Mouse (Mus musculus): ENCODE results near the gene Cmtm1. TPM values are rescaled to one million over a fixed set of nuclear protein-coding genes. Genes with fewer than 3 reads are reported as not detected.
A peak's percentile ranks its signal among the peaks of the same experiment; 100 is the strongest.

Gene Cmtm1
- total RNA-seq, 1 experiment = not detected

- TF ChIP-seq ZC3H11A (IDR thresholded peaks at IDR 0.05; ENCODE audit: borderline replicate concordance, low read depth, low read length) (no peak), CHD2 (IDR thresholded peaks at IDR 0.05; ENCODE audit: low read depth, low read length) (no peak), MAFK (IDR thresholded peaks at IDR 0.05; ENCODE audit: insufficient read depth, low read depth, low read length) (no peak), ZNF384 (IDR thresholded peaks at IDR 0.05; ENCODE audit: low read depth, low read length) (no peak)
- in situ Hi-C loops (cut with MboI; ENCODE audit: low sequenced_read_pairs in 2 of 2, unreplicated experiment in 2 of 2) = no loop called here
- H3K27ac ChIP-seq (ENCODE audit: insufficient read depth, low read depth, low read length, poor library complexity, severe bottlenecking) = no peak overlapping the region
- H3K9ac ChIP-seq (ENCODE audit: insufficient read depth, low read depth, low read length, poor library complexity, severe bottlenecking) = no peak overlapping the region
- H3K36me3 ChIP-seq (ENCODE audit: control insufficient read depth, insufficient read depth, low read length, poor library complexity, severe bottlenecking) = peaks cover 18% of the 10 kb centered on the region
- peaks cover 2 to 12% of the 10 kb centered on the region in 2 experiments; a peak in 2 of 4 replicates for H3K4me1 ChIP-seq (ENCODE audit: control insufficient read depth in 2 of 2, insufficient read depth in 2 of 2, low read length in 2 of 2, poor library complexity in 1 of 2)
- DNase-seq (ENCODE audit: low read depth, low spot score) = no peak
- H3K9me3 ChIP-seq (ENCODE audit: control insufficient read depth, insufficient read depth, low read depth, low read length) = no peaks in the 10 kb centered on the region
- no peak overlapping the region for H3K4me3 ChIP-seq (ENCODE audit: insufficient read depth in 1 of 2, low read depth in 1 of 2, low read length in 2 of 2, poor library complexity in 1 of 2, severe bottlenecking in 1 of 2)
Measured at GRCm38 (mm10) chr8:104350047-104350446, 40.1 kb upstream of the Cmtm1 start.

DNA sequence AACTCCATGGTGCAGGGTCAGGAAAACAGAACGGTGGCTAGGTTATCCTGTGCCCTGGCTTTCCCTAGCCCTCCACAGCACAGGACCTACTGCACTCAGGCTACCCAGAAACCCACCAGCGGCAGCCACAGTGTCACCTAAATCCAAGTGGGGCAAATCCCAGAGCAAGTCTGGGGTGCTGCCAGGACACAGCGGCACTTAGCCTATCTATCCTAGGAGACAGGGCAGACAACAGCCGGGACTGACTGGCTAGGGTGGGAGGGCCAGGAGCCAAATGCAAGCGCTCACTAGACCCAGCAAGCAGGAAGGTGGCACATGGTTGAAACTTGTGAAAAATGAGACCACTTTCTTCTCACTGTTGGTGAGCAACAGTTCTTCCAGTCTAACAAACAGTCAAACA lies 39.0 kb upstream of the Cmtm1 start:
- H3K4me1 ChIP-seq (ENCODE audit: control insufficient read depth in 2 of 2, insufficient read depth in 2 of 2, low read length in 2 of 2, poor library complexity in 1 of 2) = peaks cover 2 to 12% of the 10 kb centered on the region in 2 experiments; a peak in 2 of 4 replicates
- in situ Hi-C loops (cut with MboI; ENCODE audit: low sequenced_read_pairs in 2 of 2, unreplicated experiment in 2 of 2) = no loop called here
- H3K9ac ChIP-seq (ENCODE audit: insufficient read depth, low read depth, low read length, poor library complexity, severe bottlenecking) = no peak overlapping the region
- no peak for DNase-seq (ENCODE audit: low read depth, low spot score)
- no peak overlapping the region for H3K4me3 ChIP-seq (ENCODE audit: insufficient read depth in 1 of 2, low read depth in 1 of 2, low read length in 2 of 2, poor library complexity in 1 of 2, severe bottlenecking in 1 of 2)
- no peak overlapping the region for H3K27ac ChIP-seq (ENCODE audit: insufficient read depth, low read depth, low read length, poor library complexity, severe bottlenecking)
- no peaks in the 10 kb centered on the region for H3K9me3 ChIP-seq (ENCODE audit: control insufficient read depth, insufficient read depth, low read depth, low read length)
- TF ChIP-seq CHD2 (IDR thresholded peaks at IDR 0.05; ENCODE audit: low read depth, low read length) (no peak), HCFC1 (IDR thresholded peaks at IDR 0.05; ENCODE audit: borderline replicate concordance, insufficient read depth, low read length) (no peak), ZNF384 (IDR thresholded peaks at IDR 0.05; ENCODE audit: low read depth, low read length) (no peak), ZC3H11A (IDR thresholded peaks at IDR 0.05; ENCODE audit: borderline replicate concordance, low read depth, low read length) (no peak), MAFK (IDR thresholded peaks at IDR 0.05; ENCODE audit: insufficient read depth, low read depth, low read length) (no peak)
- peaks cover 7% of the 10 kb centered on the region for H3K36me3 ChIP-seq (ENCODE audit: control insufficient read depth, insufficient read depth, low read length, poor library complexity, severe bottlenecking)

DNA sequence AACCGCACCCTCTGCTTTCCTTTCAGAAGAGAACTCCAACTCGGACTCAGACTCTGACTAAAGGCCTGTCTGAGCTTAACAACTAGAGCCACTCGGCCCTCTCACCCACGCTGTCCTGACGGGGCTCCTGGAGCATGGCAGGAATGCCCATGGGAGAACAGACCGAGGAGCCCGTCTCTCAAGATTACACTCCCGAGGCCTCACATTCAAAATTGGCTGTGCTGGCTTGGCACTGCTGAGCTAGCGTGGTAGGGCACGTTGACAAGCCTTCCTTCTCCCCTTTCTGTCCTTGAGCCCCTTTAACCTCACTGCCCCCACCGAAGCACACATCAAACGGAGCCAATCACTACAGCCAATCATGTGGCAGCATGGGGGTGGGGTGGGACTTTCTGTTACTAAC lies 36.8 kb upstream of the Cmtm1 start:
- peaks cover 5% of the 10 kb centered on the region; the same call in 1 of the 2 replicates for H3K36me3 ChIP-seq (ENCODE audit: control insufficient read depth, insufficient read depth, low read length, poor library complexity, severe bottlenecking)

DNA sequence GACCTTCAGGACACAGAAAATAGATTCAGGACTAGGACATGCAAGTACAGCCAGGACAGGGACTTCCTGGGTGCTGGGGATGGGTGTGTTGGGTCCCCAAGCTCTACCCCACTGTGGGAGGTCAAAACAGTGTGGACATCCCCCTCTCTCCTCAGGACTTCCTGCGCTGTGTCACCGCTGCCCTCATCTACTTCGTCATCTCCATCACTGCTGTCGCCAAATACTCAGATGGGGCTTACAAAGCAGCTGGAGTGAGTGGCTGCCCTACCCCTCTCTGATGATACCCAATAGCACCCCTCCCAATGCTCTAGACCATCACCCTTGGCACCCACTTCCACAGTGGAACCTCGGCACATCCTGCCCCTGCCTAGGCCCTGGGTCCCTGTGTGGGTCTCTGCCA lies 34.7 kb upstream of the Cmtm1 start:
- in situ Hi-C loops (cut with MboI; ENCODE audit: low sequenced_read_pairs in 2 of 2, unreplicated experiment in 2 of 2) = no loop called here
- no peak overlapping the region for H3K9ac ChIP-seq (ENCODE audit: insufficient read depth, low read depth, low read length, poor library complexity, severe bottlenecking)
- H3K36me3 ChIP-seq (ENCODE audit: control insufficient read depth, insufficient read depth, low read length, poor library complexity, severe bottlenecking) = peaks cover 5% of the 10 kb centered on the region; the same call in 1 of the 2 replicates
- H3K27ac ChIP-seq (ENCODE audit: insufficient read depth, low read depth, low read length, poor library complexity, severe bottlenecking) = no peak overlapping the region
- TF ChIP-seq ZC3H11A (IDR thresholded peaks at IDR 0.05; ENCODE audit: borderline replicate concordance, low read depth, low read length) (no peak), ZNF384 (IDR thresholded peaks at IDR 0.05; ENCODE audit: low read depth, low read length) (no peak), MAFK (IDR thresholded peaks at IDR 0.05; ENCODE audit: insufficient read depth, low read depth, low read length) (no peak), CHD2 (IDR thresholded peaks at IDR 0.05; ENCODE audit: low read depth, low read length) (no peak), HCFC1 (IDR thresholded peaks at IDR 0.05; ENCODE audit: borderline replicate concordance, insufficient read depth, low read length) (no peak)
- no peak overlapping the region for H3K4me3 ChIP-seq (ENCODE audit: insufficient read depth in 1 of 2, low read depth in 1 of 2, low read length in 2 of 2, poor library complexity in 1 of 2, severe bottlenecking in 1 of 2)
- no peak for DNase-seq (ENCODE audit: low read depth, low spot score)
- H3K4me1 ChIP-seq (ENCODE audit: control insufficient read depth in 2 of 2, insufficient read depth in 2 of 2, low read length in 2 of 2, poor library complexity in 1 of 2) = peaks cover 0 to 14% of the 10 kb centered on the region in 2 experiments; a peak in 2 of 4 replicates
- no peaks in the 10 kb centered on the region for H3K9me3 ChIP-seq (ENCODE audit: control insufficient read depth, insufficient read depth, low read depth, low read length)

More for the DNA sequence above, 36.8 kb upstream of the Cmtm1 start:
- no peaks in the 10 kb centered on the region for H3K9me3 ChIP-seq (ENCODE audit: control insufficient read depth, insufficient read depth, low read depth, low read length)
- in situ Hi-C loops (cut with MboI; ENCODE audit: low sequenced_read_pairs in 2 of 2, unreplicated experiment in 2 of 2) = no loop called here
- H3K9ac ChIP-seq (ENCODE audit: insufficient read depth, low read depth, low read length, poor library complexity, severe bottlenecking) = no peak overlapping the region
- H3K27ac ChIP-seq (ENCODE audit: insufficient read depth, low read depth, low read length, poor library complexity, severe bottlenecking) = no peak overlapping the region
- H3K4me3 ChIP-seq (ENCODE audit: insufficient read depth in 1 of 2, low read depth in 1 of 2, low read length in 2 of 2, poor library complexity in 1 of 2, severe bottlenecking in 1 of 2) = no peak overlapping the region
- DNase-seq (ENCODE audit: low read depth, low spot score) = no peak
- peaks cover 2 to 10% of the 10 kb centered on the region in 2 experiments; a peak in 2 of 4 replicates for H3K4me1 ChIP-seq (ENCODE audit: control insufficient read depth in 2 of 2, insufficient read depth in 2 of 2, low read length in 2 of 2, poor library complexity in 1 of 2)
- TF ChIP-seq CHD2 (IDR thresholded peaks at IDR 0.05; ENCODE audit: low read depth, low read length) (no peak), ZNF384 (IDR thresholded peaks at IDR 0.05; ENCODE audit: low read depth, low read length) (no peak), MAFK (IDR thresholded peaks at IDR 0.05; ENCODE audit: insufficient read depth, low read depth, low read length) (no peak), HCFC1 (IDR thresholded peaks at IDR 0.05; ENCODE audit: borderline replicate concordance, insufficient read depth, low read length) (no peak), ZC3H11A (IDR thresholded peaks at IDR 0.05; ENCODE audit: borderline replicate concordance, low read depth, low read length) (no peak)

GRCm38 (mm10) chr8:104343957-104344356 lies 34.0 kb upstream of the Cmtm1 start:
- TF ChIP-seq HCFC1 (IDR thresholded peaks at IDR 0.05; ENCODE audit: borderline replicate concordance, insufficient read depth, low read length) (no peak), ZC3H11A (IDR thresholded peaks at IDR 0.05; ENCODE audit: borderline replicate concordance, low read depth, low read length) (peak; percentile 56; the same call in 1 of the 2 replicates)
- peaks cover 5% of the 10 kb centered on the region; the same call in 1 of the 2 replicates for H3K36me3 ChIP-seq (ENCODE audit: control insufficient read depth, insufficient read depth, low read length, poor library complexity, severe bottlenecking)

More at GRCm38 (mm10) chr8:104343957-104344356, 34.0 kb upstream of the Cmtm1 start:
- in situ Hi-C loops (cut with MboI; ENCODE audit: low sequenced_read_pairs in 2 of 2, unreplicated experiment in 2 of 2) = no loop called here
- Histone ChIP-seq H3K9me3 (ENCODE audit: control insufficient read depth, insufficient read depth, low read depth, low read length) (no peaks in the 10 kb centered on the region), H3K9ac (ENCODE audit: insufficient read depth, low read depth, low read length, poor library complexity, severe bottlenecking) (no peak overlapping the region), H3K27ac (ENCODE audit: insufficient read depth, low read depth, low read length, poor library complexity, severe bottlenecking) (no peak overlapping the region), H3K4me1 (ENCODE audit: control insufficient read depth in 2 of 2, insufficient read depth in 2 of 2, low read length in 2 of 2, poor library complexity in 1 of 2) (peaks cover 0 to 15% of the 10 kb centered on the region in 2 experiments; a peak in 2 of 4 replicates), H3K4me3 (ENCODE audit: insufficient read depth in 1 of 2, low read depth in 1 of 2, low read length in 2 of 2, poor library complexity in 1 of 2, severe bottlenecking in 1 of 2) (no peak overlapping the region)
- peak; percentile 81 for DNase-seq (ENCODE audit: low read depth, low spot score)

All from ES-E14 (cell line).